Mouse (Mus musculus) thymus, adult 2 months (tissue): ENCODE results near the gene Slc25a17.

Source experiments
- CTCF ChIP-seq: fragments of 200-500 bp; IDR thresholded peaks from 2 replicates; pipeline ENCODE4 v1.5.1; 2012; ENCODE audit warnings: mild to moderate bottlenecking, control low read depth, low read length, moderate library complexity, borderline replicate concordance; ENCODE audit not compliant: control insufficient read depth, poor library complexity, insufficient read depth; ENCODE audit errors: extremely low read depth
- POLR2A ChIP-seq: fragments of 200-500 bp; IDR thresholded peaks from 2 replicates; pipeline ENCODE4 v1.6.1; 2012; ENCODE audit warnings: mild to moderate bottlenecking, low read length, control low read depth, moderate library complexity; ENCODE audit not compliant: control insufficient read depth, poor library complexity, insufficient read depth; ENCODE audit errors: extremely low read depth

GRCm38 (mm10) chr15:81300520-81301069, 60.0 kb downstream of the Slc25a17 start:
- no peak for TF ChIP-seq CTCF
- no peak for TF ChIP-seq POLR2A
